Mouse (Mus musculus): ENCODE results near the gene Rilpl1. TPM values are rescaled to one million over a fixed set of nuclear protein-coding genes. Genes with fewer than 3 reads are reported as not detected.
"Not testable (repeated sequence)": the region's sequence is repeated elsewhere in the genome, so short reads cannot be mapped to it uniquely, and the experiment has no call there.

Gene Rilpl1
- polyA plus RNA-seq, 1 experiment from 2014 or later, result 8.6 TPM

GRCm38 (mm10) chr5:124551349-124552093 lies 20.3 kb upstream of the Rilpl1 start:
- peak overlapping the region; percentile 92 for H3K4me3 ChIP-seq (ENCODE audit: low read length)
- H3K9me3 ChIP-seq (ENCODE audit: control insufficient read depth, low read length); H3K36me3 ChIP-seq (ENCODE audit: control insufficient read depth, insufficient read depth, low read length); H3K27me3 ChIP-seq (replicated peaks; ENCODE audit: control insufficient read depth, insufficient read depth, low read length); H3K4me1 ChIP-seq (ENCODE audit: control insufficient read depth, insufficient read depth, low read length); ATAC-seq: not testable (repeated sequence)
- WGBS, result 24% methylated on average over 5 of the region's 5 CpGs
- H3K9ac ChIP-seq (ENCODE audit: low read depth, low read length), result peak overlapping the region; percentile 84
- peak overlapping the region; percentile 68 for H3K4me2 ChIP-seq (ENCODE audit: low read depth, low read length)
- peak overlapping the region; percentile 82 for H3K27ac ChIP-seq (ENCODE audit: low read length)

GRCm38 (mm10) chr5:124550737-124551136 lies 19.5 kb upstream of the Rilpl1 start:
- H3K27me3 ChIP-seq (replicated peaks; ENCODE audit: control insufficient read depth, insufficient read depth, low read length); H3K36me3 ChIP-seq (ENCODE audit: control insufficient read depth, insufficient read depth, low read length); ATAC-seq; H3K4me1 ChIP-seq (ENCODE audit: control insufficient read depth, insufficient read depth, low read length); H3K27ac ChIP-seq (ENCODE audit: low read length); H3K4me3 ChIP-seq (ENCODE audit: low read length); H3K9ac ChIP-seq (ENCODE audit: low read depth, low read length); H3K4me2 ChIP-seq (ENCODE audit: low read depth, low read length); H3K9me3 ChIP-seq (ENCODE audit: control insufficient read depth, low read length): not testable (repeated sequence)
- WGBS, result 97% methylated on average over 3 of the region's 4 CpGs

DNA sequence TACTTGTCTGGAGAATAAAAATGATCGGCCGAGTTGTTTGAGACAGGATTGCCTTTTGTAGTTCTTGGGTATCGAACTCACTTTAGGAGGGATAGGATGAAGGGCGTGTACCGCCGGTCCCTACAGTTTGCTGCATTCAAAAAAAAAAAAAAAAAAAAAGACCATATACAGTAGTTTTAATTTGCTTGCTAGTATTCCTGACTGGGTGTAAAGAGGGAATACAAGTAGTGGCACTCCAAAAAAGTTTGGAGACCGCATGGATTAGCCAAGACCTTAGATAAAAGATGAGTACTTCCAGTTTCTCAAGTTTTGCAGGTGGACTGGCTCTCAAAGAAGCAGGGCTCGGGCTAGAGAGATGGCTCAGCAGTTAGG lies 10.4 kb upstream of the Rilpl1 start:
- Histone ChIP-seq H3K9me3 (ENCODE audit: control insufficient read depth, low read length) (no peaks in the 10 kb centered on the region), H3K27ac (ENCODE audit: low read length) (no peak overlapping the region; the same call in 1 of the 2 replicates), H3K9ac (ENCODE audit: low read depth, low read length) (peak overlapping the region; percentile 94), H3K4me3 (ENCODE audit: low read length) (peak overlapping the region; percentile 94), H3K27me3 (replicated peaks; ENCODE audit: control insufficient read depth, insufficient read depth, low read length) (no peaks in the 10 kb centered on the region), H3K36me3 (ENCODE audit: control insufficient read depth, insufficient read depth, low read length) (peaks cover 7% of the 10 kb centered on the region; the same call in 1 of the 2 replicates), H3K4me1 (ENCODE audit: control insufficient read depth, insufficient read depth, low read length) (peaks cover 15% of the 10 kb centered on the region), H3K4me2 (ENCODE audit: low read depth, low read length) (peak overlapping the region; percentile 84)
- ATAC-seq, result no peak
- WGBS, result 6% methylated on average over 8 of the region's 8 CpGs

DNA sequence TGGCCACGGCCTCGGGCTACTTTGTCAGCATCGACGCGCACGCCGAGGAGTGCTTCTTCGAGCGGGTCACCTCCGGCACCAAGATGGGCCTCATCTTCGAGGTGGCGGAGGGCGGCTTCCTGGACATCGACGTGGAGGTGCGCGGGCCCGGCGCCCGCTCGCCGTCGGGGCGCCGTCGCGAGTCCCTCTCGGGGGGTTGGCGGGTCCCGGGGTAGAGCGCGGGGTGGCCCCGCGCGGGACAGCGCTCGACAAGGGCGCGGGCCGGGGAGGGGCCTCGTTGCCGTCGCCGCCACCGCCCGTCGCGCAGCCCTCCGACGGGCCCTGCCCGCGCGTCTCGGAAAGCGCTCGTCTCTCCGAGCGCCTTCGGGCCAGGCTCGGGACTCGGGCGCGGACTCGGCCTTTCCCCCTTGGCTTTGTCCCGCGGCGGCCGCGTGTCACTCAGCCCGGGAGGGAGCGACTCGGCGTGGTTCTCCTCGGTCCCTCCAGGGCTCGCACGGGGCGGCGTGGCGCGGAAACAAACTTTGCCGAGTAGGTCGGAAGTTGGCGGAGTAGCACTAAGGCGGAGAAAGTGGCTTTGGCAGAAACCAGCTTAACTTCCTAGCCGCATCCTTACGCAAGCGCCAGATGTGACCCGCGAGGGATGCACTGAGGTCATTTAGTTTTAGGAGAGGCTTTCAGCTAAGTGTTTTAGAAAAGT lies 9.9 kb upstream of the Rilpl1 start:
- no peaks in the 10 kb centered on the region for H3K9me3 ChIP-seq (ENCODE audit: control insufficient read depth, low read length)
- peak overlapping the region; percentile 86 for H3K27ac ChIP-seq (ENCODE audit: low read length)
- WGBS, result under 1% methylated on average over 62 of the region's 89 CpGs
- peak overlapping the region; percentile 94 for H3K9ac ChIP-seq (ENCODE audit: low read depth, low read length)
- peak overlapping the region; percentile 84 for H3K4me2 ChIP-seq (ENCODE audit: low read depth, low read length)
- no peaks in the 10 kb centered on the region for H3K27me3 ChIP-seq (replicated peaks; ENCODE audit: control insufficient read depth, insufficient read depth, low read length)
- peak overlapping the region; percentile 94 for H3K4me3 ChIP-seq (ENCODE audit: low read length)
- peak; percentile 77 for ATAC-seq
- H3K4me1 ChIP-seq (ENCODE audit: control insufficient read depth, insufficient read depth, low read length), result peaks cover 16% of the 10 kb centered on the region
- H3K36me3 ChIP-seq (ENCODE audit: control insufficient read depth, insufficient read depth, low read length), result 0 out of 2 replicates have a peak, but pooled peaks cover 3% of the 10 kb centered on the region

DNA sequence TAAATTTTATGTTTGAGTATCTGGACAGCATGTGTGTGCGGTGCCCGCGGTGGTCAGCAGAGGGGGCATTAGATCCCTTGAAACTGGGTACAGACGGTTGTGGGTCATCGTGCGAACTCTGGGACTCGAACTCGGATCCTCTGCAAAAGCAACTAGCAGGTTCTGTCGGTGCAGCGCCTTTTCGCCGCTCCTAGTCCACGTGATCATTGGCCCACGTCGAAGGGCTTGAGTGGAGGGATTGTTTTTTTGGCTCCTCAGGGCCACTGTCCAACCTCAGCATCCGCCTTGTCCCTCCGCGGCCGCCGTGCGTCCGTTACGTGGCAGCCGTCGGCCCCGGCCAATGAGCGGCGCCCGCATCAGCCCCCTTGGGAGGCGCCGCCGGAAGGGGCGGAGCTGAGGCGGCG lies 9.2 kb upstream of the Rilpl1 start, which contains the start of gene Tmed2:
Gene Tmed2, plus strand, starts transcription at position 313 of the 404 bp plus-strand sequence.
- peak within 1 kb of the TSS; percentile 94 for H3K9ac ChIP-seq (ENCODE audit: low read depth, low read length)
- H3K4me3 ChIP-seq (ENCODE audit: low read length), result peak within 1 kb of the TSS; percentile 94
- peak within 1 kb of the TSS; percentile 84 for H3K4me2 ChIP-seq (ENCODE audit: low read depth, low read length)
- H3K4me1 ChIP-seq (ENCODE audit: control insufficient read depth, insufficient read depth, low read length), result peaks cover 16% of the 10 kb centered on the region
- 0 out of 2 replicates have a peak, but pooled peaks cover 3% of the 10 kb centered on the region for H3K36me3 ChIP-seq (ENCODE audit: control insufficient read depth, insufficient read depth, low read length)
- no peaks in the 10 kb centered on the region for H3K9me3 ChIP-seq (ENCODE audit: control insufficient read depth, low read length)
- WGBS, result under 1% methylated on average over 34 of the region's 35 CpGs
- no peaks in the 10 kb centered on the region for H3K27me3 ChIP-seq (replicated peaks; ENCODE audit: control insufficient read depth, insufficient read depth, low read length)
- ATAC-seq, result peak; percentile 94
- peak within 1 kb of the TSS; percentile 86 for H3K27ac ChIP-seq (ENCODE audit: low read length)

DNA sequence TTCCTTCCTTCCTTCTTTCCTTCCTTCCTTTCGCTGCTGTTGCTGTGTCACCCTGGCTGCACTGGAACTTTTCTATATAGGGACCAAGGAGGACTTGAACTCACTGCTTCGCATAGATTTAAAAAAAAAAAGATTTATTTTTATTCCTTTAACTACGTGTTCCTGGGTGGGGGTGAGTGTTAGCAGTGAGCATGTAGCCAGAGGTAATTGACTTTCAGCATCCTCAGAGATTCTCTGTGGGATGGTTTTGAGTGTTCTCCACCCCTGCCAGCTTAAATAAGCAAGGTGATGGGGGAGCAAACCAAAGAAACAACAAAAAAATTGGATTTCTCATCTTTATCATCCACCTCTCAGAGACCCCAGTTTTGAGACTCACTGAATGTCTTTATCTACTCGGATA lies 8.7 kb upstream of the Rilpl1 start:
- ATAC-seq, result no peak
- Histone ChIP-seq H3K9me3 (ENCODE audit: control insufficient read depth, low read length) (no peaks in the 10 kb centered on the region), H3K36me3 (ENCODE audit: control insufficient read depth, insufficient read depth, low read length) (0 out of 2 replicates have a peak, but pooled peaks cover 3% of the 10 kb centered on the region), H3K4me2 (ENCODE audit: low read depth, low read length) (peak overlapping the region; percentile 55), H3K4me1 (ENCODE audit: control insufficient read depth, insufficient read depth, low read length) (peaks cover 12% of the 10 kb centered on the region), H3K27me3 (replicated peaks; ENCODE audit: control insufficient read depth, insufficient read depth, low read length) (no peaks in the 10 kb centered on the region), H3K27ac (ENCODE audit: low read length) (no peak overlapping the region), H3K9ac (ENCODE audit: low read depth, low read length) (peak overlapping the region; percentile 94; the same call in 1 of the 2 replicates), H3K4me3 (ENCODE audit: low read length) (peak overlapping the region; percentile 94)
- 76% methylated on average over 4 of the region's 4 CpGs for WGBS

- Histone ChIP-seq H3K4me2 (ENCODE audit: low read depth, low read length) (no peak overlapping the region), H3K36me3 (ENCODE audit: control insufficient read depth, insufficient read depth, low read length) (0 out of 2 replicates have a peak, but pooled peaks cover 3% of the 10 kb centered on the region), H3K27ac (ENCODE audit: low read length) (no peak overlapping the region), H3K4me3 (ENCODE audit: low read length) (no peak overlapping the region), H3K4me1 (ENCODE audit: control insufficient read depth, insufficient read depth, low read length) (peaks cover 12% of the 10 kb centered on the region), H3K9ac (ENCODE audit: low read depth, low read length) (no peak overlapping the region), H3K27me3 (replicated peaks; ENCODE audit: control insufficient read depth, insufficient read depth, low read length) (no peaks in the 10 kb centered on the region), H3K9me3 (ENCODE audit: control insufficient read depth, low read length) (no peaks in the 10 kb centered on the region)
- ATAC-seq, result no peak
- WGBS, result 78% methylated on average over 15 of the region's 16 CpGs
Measured at GRCm38 (mm10) chr5:124538813-124539792, 7.9 kb upstream of the Rilpl1 start.

DNA sequence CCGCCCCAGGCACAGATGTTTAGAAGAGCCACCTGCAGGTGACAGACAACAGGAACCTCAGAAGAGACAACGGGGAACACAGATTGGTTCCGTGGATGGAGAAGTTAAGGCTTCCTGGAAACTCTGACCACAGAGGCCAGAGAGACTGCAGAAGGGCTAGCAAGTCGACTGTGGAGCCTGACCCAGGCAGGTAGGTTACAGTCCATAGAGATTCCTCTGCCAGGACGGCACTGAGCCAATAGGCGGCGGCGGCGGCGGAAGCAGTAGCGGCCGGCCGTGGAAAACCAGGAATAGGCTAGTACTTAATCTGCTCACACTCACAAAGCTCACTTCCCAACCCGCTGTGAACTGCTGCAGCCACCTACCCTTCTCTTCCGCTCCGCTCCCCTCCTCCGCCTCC lies 5.6 kb upstream of the Rilpl1 start:
- 7% methylated on average over 17 of the region's 17 CpGs for WGBS
- peak overlapping the region; percentile 45; the same call in 1 of the 2 replicates for H3K27ac ChIP-seq (ENCODE audit: low read length)

More for the DNA sequence above, 5.6 kb upstream of the Rilpl1 start:
- Histone ChIP-seq H3K9me3 (ENCODE audit: control insufficient read depth, low read length) (no peaks in the 10 kb centered on the region), H3K9ac (ENCODE audit: low read depth, low read length) (peak overlapping the region; percentile 62), H3K36me3 (ENCODE audit: control insufficient read depth, insufficient read depth, low read length) (no peaks in the 10 kb centered on the region), H3K4me3 (ENCODE audit: low read length) (peak overlapping the region; percentile 25), H3K4me2 (ENCODE audit: low read depth, low read length) (peak overlapping the region; percentile 53), H3K27me3 (replicated peaks; ENCODE audit: control insufficient read depth, insufficient read depth, low read length) (no peaks in the 10 kb centered on the region), H3K4me1 (ENCODE audit: control insufficient read depth, insufficient read depth, low read length) (peaks cover 9% of the 10 kb centered on the region)
- ATAC-seq, result no peak
